Mouse (Mus musculus) thymus, postnatal 10 days (tissue): ENCODE data around the gene Uvrag.

Experiments used
- DNase-seq, 2 experiments: peaks; one replicate each; pipeline ENCODE4 v3.0.0; 2021; ENCODE audit warnings: low spot score in 2 of 2

Uvrag gene

GRCm38 (mm10) chr7:99021277-99021676 lies 119.7 kb downstream of the Uvrag start:
- DNase-seq = no peak

GRCm38 (mm10) chr7:99020353-99020752 lies 120.6 kb downstream of the Uvrag start:
- no peak for DNase-seq

- DNase-seq = no peak
Measured at GRCm38 (mm10) chr7:99017224-99017844, 123.6 kb downstream of the Uvrag start.

GRCm38 (mm10) chr7:99015914-99016313 lies 125.0 kb downstream of the Uvrag start:
- no peak for DNase-seq

- DNase-seq = no peak
Measured at GRCm38 (mm10) chr7:99015419-99015818, 125.5 kb downstream of the Uvrag start.

- no peak for DNase-seq
Measured at GRCm38 (mm10) chr7:99014620-99015019, 126.3 kb downstream of the Uvrag start.

GRCm38 (mm10) chr7:99007506-99008354 lies 133.2 kb downstream of the Uvrag start:
- DNase-seq = no peak

- no peak for DNase-seq
Measured at GRCm38 (mm10) chr7:99003231-99003630, 137.7 kb downstream of the Uvrag start.

- DNase-seq = no peak
Measured at GRCm38 (mm10) chr7:98998722-98999121, 142.2 kb downstream of the Uvrag start.

- DNase-seq = no peak
Measured at GRCm38 (mm10) chr7:98997760-98998159, 143.2 kb downstream of the Uvrag start.

- no peak for DNase-seq
Measured at GRCm38 (mm10) chr7:98996791-98997190, 144.2 kb downstream of the Uvrag start.

GRCm38 (mm10) chr7:98995126-98995727 lies 145.7 kb downstream of the Uvrag start:
- no peak for DNase-seq

- DNase-seq = no peak
Measured at GRCm38 (mm10) chr7:98994137-98994536, 146.8 kb downstream of the Uvrag start.

- peak; percentile 14 to 23 for DNase-seq
Measured at GRCm38 (mm10) chr7:98993395-98993794, 147.5 kb downstream of the Uvrag start.

- DNase-seq = no peak
Measured at GRCm38 (mm10) chr7:98991204-98991761, 149.7 kb downstream of the Uvrag start.

GRCm38 (mm10) chr7:98990510-98990909 lies 150.4 kb downstream of the Uvrag start:
- DNase-seq = no peak

GRCm38 (mm10) chr7:98986962-98987441 lies 153.9 kb downstream of the Uvrag start:
- DNase-seq = no peak

GRCm38 (mm10) chr7:98985935-98986334 lies 155.0 kb downstream of the Uvrag start:
- DNase-seq = no peak

GRCm38 (mm10) chr7:98985489-98985888 lies 155.5 kb downstream of the Uvrag start:
- DNase-seq = no peak

- DNase-seq = no peak
Measured at GRCm38 (mm10) chr7:98984319-98984718, 156.6 kb downstream of the Uvrag start.

- no peak for DNase-seq
Measured at GRCm38 (mm10) chr7:98983058-98983457, 157.9 kb downstream of the Uvrag start.

GRCm38 (mm10) chr7:98981423-98981822 lies 159.5 kb downstream of the Uvrag start:
- no peak for DNase-seq
